ENCODE assay signal across 9 mouse cellular contexts in the genomic region with DNA sequence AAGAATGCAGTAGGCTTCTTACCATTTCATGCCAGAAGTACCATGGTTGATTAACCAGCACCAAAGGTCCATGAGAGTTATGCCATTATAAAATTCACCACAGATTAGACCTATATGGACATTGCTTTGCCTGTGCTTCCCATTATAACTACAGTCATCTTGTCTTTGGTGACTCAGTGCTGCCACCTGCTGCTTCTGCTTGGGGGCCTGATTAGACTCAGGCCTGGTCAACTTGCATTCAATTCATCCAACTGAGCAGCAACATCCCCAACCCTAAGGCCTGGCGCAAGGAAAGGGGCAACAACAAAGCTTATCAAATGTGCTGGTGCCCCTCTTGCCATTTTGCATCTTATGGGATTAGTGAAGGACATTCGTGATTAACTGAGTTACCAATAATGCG. TPM values are rescaled to one million over a fixed set of nuclear protein-coding genes. Genes with fewer than 3 reads are reported as not detected.
A peak's percentile ranks its signal among the peaks of the same experiment; 100 is the strongest.
DNase-seq lines count a peak whose midpoint lies in the region; ATAC-seq and TF ChIP-seq lines count a peak whose summit lies in the region.
"Had no signal": no experiment of that assay in that cellular context is flagged by ENCODE, and none has a peak within 500 bp of the region (broad histone marks: within the 10 kb centered on the region; RNA-seq: fewer than 3 reads in every experiment).

No protein-coding gene starts in this region.

- H3K4me2 ChIP-seq in heart, embryonic 12.5 days, result no peak overlapping the region
- no peak overlapping the region for H3K4me2 ChIP-seq in midbrain, postnatal 0 days (ENCODE audit: low read depth, low read length, poor library complexity, severe bottlenecking)
- no peak overlapping the region for H3K4me2 ChIP-seq in stomach, embryonic 15.5 days

- H3K9me3 ChIP-seq in heart, embryonic 12.5 days (replicated peaks), result no peaks in the 10 kb centered on the region
- no peaks in the 10 kb centered on the region for H3K9me3 ChIP-seq in midbrain, postnatal 0 days (ENCODE audit: low read length)
- H3K9me3 ChIP-seq in stomach, embryonic 15.5 days, result no peaks in the 10 kb centered on the region

- no peaks in the 10 kb centered on the region for H3K27me3 ChIP-seq in heart, embryonic 12.5 days (replicated peaks)
- no peaks in the 10 kb centered on the region for H3K27me3 ChIP-seq in midbrain, postnatal 0 days (ENCODE audit: insufficient read depth, low read length)
- no peaks in the 10 kb centered on the region for H3K27me3 ChIP-seq in stomach, embryonic 15.5 days (replicated peaks)

- peaks cover 21% of the 10 kb centered on the region; the same call in 1 of the 2 replicates for H3K36me3 ChIP-seq in heart, embryonic 12.5 days
- peaks cover 16% of the 10 kb centered on the region for H3K36me3 ChIP-seq in midbrain, postnatal 0 days (ENCODE audit: insufficient read depth, low read length)
- 0 out of 2 replicates have a peak, but pooled peaks cover 4% of the 10 kb centered on the region for H3K36me3 ChIP-seq in stomach, embryonic 15.5 days

- H3K27ac ChIP-seq in heart, embryonic 12.5 days (ENCODE audit: poor library complexity, severe bottlenecking), result no peak overlapping the region
- no peak overlapping the region for H3K27ac ChIP-seq in midbrain, postnatal 0 days (ENCODE audit: low read depth, low read length)
- H3K27ac ChIP-seq in stomach, embryonic 15.5 days, result no peak overlapping the region

- peak; percentile 87 for TF ChIP-seq CTCF in midbrain, postnatal 0 days (IDR thresholded peaks at IDR 0.05)

- no peak overlapping the region for H3K4me3 ChIP-seq in heart, embryonic 12.5 days
- no peak overlapping the region for H3K4me3 ChIP-seq in midbrain, postnatal 0 days (ENCODE audit: low read depth, low read length)
- H3K4me3 ChIP-seq in stomach, embryonic 15.5 days (replicated peaks), result no peak overlapping the region

- no peak for ATAC-seq in heart, embryonic 12.5 days (ENCODE audit: insufficient number of reproducible peaks, low FRiP score)
- ATAC-seq in midbrain, postnatal 0 days (ENCODE audit: low FRiP score), result no peak
- ATAC-seq in stomach, embryonic 15.5 days (ENCODE audit: insufficient read depth, low FRiP score, low read depth), result peak; percentile 39; the same call in 1 of the 2 replicates

- peak; percentile 77 to 93 for DNase-seq in heart, adult 18-20 months
- peak; percentile 67 for DNase-seq in adrenal gland, adult 8-10 months
- peak; percentile 58 for DNase-seq in embryo, embryonic 11 days
- peak; percentile 90 for DNase-seq in heart, postnatal 4 days
- DNase-seq in layer of hippocampus, postnatal 36 days, result peak; percentile 61 to 69
- DNase-seq in midbrain, postnatal 0 days (ENCODE audit: low spot score), result peak; percentile 47

- H3K9ac ChIP-seq in heart, embryonic 12.5 days, result no peak overlapping the region
- no peak overlapping the region for H3K9ac ChIP-seq in midbrain, postnatal 0 days (replicated peaks; ENCODE audit: low read length, poor library complexity, severe bottlenecking)
- H3K9ac ChIP-seq in stomach, embryonic 15.5 days, result no peak overlapping the region

- H3K4me1 ChIP-seq in heart, embryonic 12.5 days (replicated peaks), result peaks cover 16% of the 10 kb centered on the region
- no peaks in the 10 kb centered on the region for H3K4me1 ChIP-seq in midbrain, postnatal 0 days (ENCODE audit: insufficient read depth, low read length)
- no peaks in the 10 kb centered on the region for H3K4me1 ChIP-seq in stomach, embryonic 15.5 days

- WGBS in heart, embryonic 12.5 days, result 80% methylated on average over 3 of the region's 3 CpGs
- WGBS in midbrain, postnatal 0 days, result 88% methylated on average over 3 of the region's 3 CpGs
- WGBS in stomach, embryonic 15.5 days, result 92% methylated on average over 3 of the region's 3 CpGs

RNA-seq across cellular contexts. Expression of a gene that starts 19.3 kb away (rescaled TPM):
- total RNA-seq in heart, adult 18-20 months (2021), result 1 to 10 TPM; 6.5 to 7.4 TPM
- 14.4 and 15.6 TPM in 2 replicates for polyA plus RNA-seq in heart, embryonic 12.5 days (2016; fragmentation: Nextera tagmentation; extraction: Ambion mirVana)
- total RNA-seq in adrenal gland, adult 8-10 months (2022), result 10 to 100 TPM in 2 of 4 experiments, 1 to 10 TPM in 2; 7.9 to 11.6 (median 9.7) TPM
- 10 to 100 TPM; 10.1 to 10.5 TPM for total RNA-seq in heart, postnatal 4 days (2021)
- total RNA-seq in layer of hippocampus, postnatal 36 days (2021), result 10 to 100 TPM; 19.7 to 21.8 TPM
- total RNA-seq in midbrain, postnatal 0 days (2014; rRNA removed), result 18.1 and 22.2 TPM in 2 replicates
- polyA plus RNA-seq in midbrain, postnatal 0 days (2015; fragmentation: Nextera tagmentation; extraction: Ambion mirVana), result 22.7 and 23.3 TPM in 2 replicates
- polyA plus RNA-seq in stomach, embryonic 15.5 days (2015; fragmentation: Nextera tagmentation; extraction: Ambion mirVana), result 17.7 and 19.8 TPM in 2 replicates

RNA-seq across cellular contexts. Expression of a gene that starts 28.3 kb away (rescaled TPM):
- not detected for total RNA-seq in heart, adult 18-20 months (2021)
- polyA plus RNA-seq in heart, embryonic 12.5 days (2016; fragmentation: Nextera tagmentation; extraction: Ambion mirVana), result not detected in 2 replicates
- not detected for total RNA-seq in adrenal gland, adult 8-10 months (2022)
- not detected for total RNA-seq in heart, postnatal 4 days (2021)
- not detected for total RNA-seq in layer of hippocampus, postnatal 36 days (2021)
- total RNA-seq in midbrain, postnatal 0 days (2014; rRNA removed), result not detected in 2 replicates
- polyA plus RNA-seq in midbrain, postnatal 0 days (2015; fragmentation: Nextera tagmentation; extraction: Ambion mirVana), result not detected in 2 replicates
- 3,283 and 4,119 TPM in 2 replicates for polyA plus RNA-seq in stomach, embryonic 15.5 days (2015; fragmentation: Nextera tagmentation; extraction: Ambion mirVana)
- polyA plus RNA-seq: neural tube, embryonic 14.5 days had no signal

RNA-seq across cellular contexts. Expression of a gene that starts 32.3 kb away (rescaled TPM):
- total RNA-seq in heart, adult 18-20 months (2021), result 10 to 100 TPM; 49.2 to 51.1 TPM
- 0.70 and 0.92 TPM in 2 replicates for polyA plus RNA-seq in heart, embryonic 12.5 days (2016; fragmentation: Nextera tagmentation; extraction: Ambion mirVana)
- 100 to 1,000 TPM in 1 of 4 experiments, 10 to 100 TPM in 3; 58.4 to 109 (median 76.4) TPM for total RNA-seq in adrenal gland, adult 8-10 months (2022)
- 1 to 10 TPM; 2.7 to 3.8 TPM for total RNA-seq in heart, postnatal 4 days (2021)
- total RNA-seq in layer of hippocampus, postnatal 36 days (2021), result 1 to 10 TPM; 6.8 TPM
- total RNA-seq in midbrain, postnatal 0 days (2014; rRNA removed), result 1.5 and 3.3 TPM in 2 replicates
- polyA plus RNA-seq in midbrain, postnatal 0 days (2015; fragmentation: Nextera tagmentation; extraction: Ambion mirVana), result 2.0 and 2.8 TPM in 2 replicates
- 1.2 and 1.7 TPM in 2 replicates for polyA plus RNA-seq in stomach, embryonic 15.5 days (2015; fragmentation: Nextera tagmentation; extraction: Ambion mirVana)

Comparison
In these comparisons a context has a peak if more than half of its experiments do, and no peak if none do; other contexts are left out.
1. RNA of a gene that starts 32.3 kb away (total RNA-seq): 58.4 to 109 TPM in adrenal gland, adult 8-10 months and 49.2 to 51.1 TPM in heart, adult 18-20 months; 6.8 TPM in layer of hippocampus, postnatal 36 days, 2.7 to 3.8 TPM in heart, postnatal 4 days and 1.5 to 3.3 TPM in midbrain, postnatal 0 days; every median in the first group is over 4 times any median in the second.
2. Peak in every context shown above with its lines, with median percentiles within 50 percentile points of each other: DNase-seq.